In genomic region chr8:13206290-13206689, GRCm38 (mm10) we compare ENCODE assay signal across 19 mouse cellular contexts. TPM values are rescaled to one million over a fixed set of nuclear protein-coding genes. Genes with fewer than 3 reads are reported as not detected.
DNase-seq lines count a peak whose midpoint lies in the region; ATAC-seq and TF ChIP-seq lines count a peak whose summit lies in the region.
"Had no signal": no experiment of that assay in that cellular context is flagged by ENCODE, and none has a peak within 500 bp of the region (broad histone marks: within the 10 kb centered on the region; RNA-seq: fewer than 3 reads in every experiment).

No protein-coding gene starts in this region.

- WGBS in liver, embryonic 14.5 days (ENCODE audit: insufficient replicate concordance) = 32% methylated on average over 5 of the region's 5 CpGs

- no peak for ATAC-seq in liver, embryonic 14.5 days (ENCODE audit: insufficient read depth)
- no peak for ATAC-seq in CD4-positive, CD25-positive, alpha-beta regulatory T cell, adult 4 months
- ATAC-seq: forebrain, embryonic 13.5 days; hindbrain, embryonic 16.5 days had no signal

- H3K9me3 ChIP-seq in liver, embryonic 14.5 days (ENCODE audit: control insufficient read depth, low read length) = no peaks in the 10 kb centered on the region
- H3K9me3 ChIP-seq: forebrain, embryonic 13.5 days; limb, embryonic 13.5 days; neural tube, embryonic 12.5 days had no signal

- peak; percentile 16 to 36 for DNase-seq in urinary bladder, adult 18-20 months (ENCODE audit: low spot score in 2 of 2)
- DNase-seq in urinary bladder, postnatal 4 days (ENCODE audit: low spot score in 2 of 2) = no peak
- DNase-seq in ZHBTc4 (ENCODE audit: low read depth, low spot score) (peak; percentile 73), adipocyte (ENCODE audit: low spot score) (no peak)
- DNase-seq in liver, embryonic 14.5 days (ENCODE audit: low read depth in 3 of 3, low spot score in 3 of 3) = peak in 1 of 3 experiments; percentile 70
- no peak for DNase-seq in frontal cortex, postnatal 14 days (ENCODE audit: low spot score in 2 of 2)
- DNase-seq: cerebellum, postnatal 10 days; gastrocnemius, postnatal 36 days; heart, postnatal 4 days; kidney, adult 8-10 months; kidney, postnatal 25 days; layer of hippocampus, adult 9-11 months; right cerebral cortex, postnatal 14 days had no signal

- no peak overlapping the region for H3K4me3 ChIP-seq in liver, embryonic 14.5 days (ENCODE audit: insufficient read depth in 1 of 2, low read depth in 2 of 2, low read length in 2 of 2)
- H3K4me3 ChIP-seq: forebrain, embryonic 13.5 days; heart, embryonic 12.5 days; limb, embryonic 13.5 days; neural tube, embryonic 12.5 days had no signal

- H3K27me3 ChIP-seq in liver, embryonic 14.5 days (ENCODE audit: control insufficient read depth, insufficient read depth, low read length) = no peaks in the 10 kb centered on the region

- TF ChIP-seq CTCF in liver, embryonic 14.5 days (IDR thresholded peaks at IDR 0.05; ENCODE audit: low read depth) = no peak

- peak overlapping the region; percentile 19 for H3K4me2 ChIP-seq in liver, embryonic 14.5 days (ENCODE audit: low read depth)
- H3K4me2 ChIP-seq: forebrain, embryonic 13.5 days; heart, embryonic 12.5 days; limb, embryonic 13.5 days; neural tube, embryonic 12.5 days had no signal

- no peaks in the 10 kb centered on the region; the same call in 1 of the 2 replicates for H3K36me3 ChIP-seq in liver, embryonic 14.5 days (replicated peaks; ENCODE audit: control insufficient read depth, insufficient read depth, low read depth)
- H3K36me3 ChIP-seq: heart, embryonic 12.5 days; limb, embryonic 13.5 days; neural tube, embryonic 12.5 days had no signal

- peak overlapping the region; percentile 67 for H3K27ac ChIP-seq in liver, embryonic 14.5 days
- H3K27ac ChIP-seq: forebrain, embryonic 13.5 days; limb, embryonic 13.5 days; neural tube, embryonic 12.5 days had no signal

- H3K9ac ChIP-seq in liver, embryonic 14.5 days (replicated peaks) = no peak overlapping the region; the same call in 1 of the 2 replicates
- H3K9ac ChIP-seq: forebrain, embryonic 13.5 days; heart, embryonic 12.5 days; limb, embryonic 13.5 days; neural tube, embryonic 12.5 days had no signal

- no peak for TF ChIP-seq EP300 in liver, embryonic 14.5 days (IDR thresholded peaks at IDR 0.05; ENCODE audit: low read depth)

- H3K4me1 ChIP-seq in liver, embryonic 14.5 days (replicated peaks; ENCODE audit: control insufficient read depth in 2 of 2, insufficient read depth in 2 of 2, low read length in 1 of 2) = peaks cover 64 to 78% of the 10 kb centered on the region in 2 experiments
- H3K4me1 ChIP-seq: forebrain, embryonic 13.5 days; neural tube, embryonic 12.5 days had no signal

RNA-seq across cellular contexts. Expression of gene Grtp1, which starts 5.9 kb away (rescaled TPM):
- polyA plus RNA-seq in liver, embryonic 14.5 days (2012; rRNA removed) = 5.7 TPM in 2 replicates
- 9.5 and 10.1 TPM in 2 replicates for polyA plus RNA-seq in liver, embryonic 14.5 days (2014; fragmentation: Nextera tagmentation; extraction: Ambion mirVana)
- 1 to 10 TPM; 2.8 to 3.2 TPM for polyA plus RNA-seq in CD4-positive, CD25-positive, alpha-beta regulatory T cell, adult 4 months (2017; shearing (Covaris generic))

RNA-seq across cellular contexts. Expression of gene Lamp1, which starts 47.3 kb away (rescaled TPM):
- polyA plus RNA-seq in liver, embryonic 14.5 days (2012; rRNA removed) = 112 and 137 TPM in 2 replicates
- polyA plus RNA-seq in liver, embryonic 14.5 days (2014; fragmentation: Nextera tagmentation; extraction: Ambion mirVana) = 178 and 198 TPM in 2 replicates
- polyA plus RNA-seq in CD4-positive, CD25-positive, alpha-beta regulatory T cell, adult 4 months (2017; shearing (Covaris generic)) = 10 to 100 TPM; 12.6 to 25.2 TPM

RNA-seq across cellular contexts. Expression of gene Adprhl1, which starts 47.7 kb away (rescaled TPM):
- not detected in 2 replicates for polyA plus RNA-seq in liver, embryonic 14.5 days (2012; rRNA removed)
- polyA plus RNA-seq in liver, embryonic 14.5 days (2014; fragmentation: Nextera tagmentation; extraction: Ambion mirVana) = not detected in 2 replicates
- polyA plus RNA-seq in CD4-positive, CD25-positive, alpha-beta regulatory T cell, adult 4 months (2017; shearing (Covaris generic)) = under 1 TPM in 1 of 2 experiments, not detected in 1; 0.12 TPM
- polyA plus RNA-seq: forebrain, embryonic 13.5 days had no signal

Comparison
In these comparisons a context has a peak if more than half of its experiments do, and no peak if none do; other contexts are left out.
1. DNase-seq: peak in urinary bladder, adult 18-20 months (2 of 2) and ZHBTc4 (single experiment); none in urinary bladder, postnatal 4 days (0 of 2), adipocyte (single experiment) and frontal cortex, postnatal 14 days (0 of 2).
2. RNA of gene Lamp1, which starts 47.3 kb away (polyA plus RNA-seq): 112 to 198 TPM in liver, embryonic 14.5 days; 12.6 to 25.2 TPM in CD4-positive, CD25-positive, alpha-beta regulatory T cell, adult 4 months; every median in the first group is over 4 times any median in the second.